In genomic region chr16:64974636-64975035, GRCm38 (mm10) we compare ENCODE assay signal across 20 mouse cellular contexts.
DNase-seq lines count a peak whose midpoint lies in the region; ATAC-seq and TF ChIP-seq lines count a peak whose summit lies in the region.
"Had no signal": no experiment of that assay in that cellular context is flagged by ENCODE, and none has a peak within 500 bp of the region (broad histone marks: within the 10 kb centered on the region; RNA-seq: fewer than 3 reads in every experiment).

No protein-coding gene starts in this region.

- H3K27ac ChIP-seq in midbrain, postnatal 0 days (ENCODE audit: low read depth, low read length) = no peak overlapping the region

- H3K36me3 ChIP-seq in midbrain, postnatal 0 days (ENCODE audit: insufficient read depth, low read length) = no peaks in the 10 kb centered on the region
- H3K36me3 ChIP-seq: G1E had no signal

- no peak overlapping the region for H3K4me3 ChIP-seq in midbrain, postnatal 0 days (ENCODE audit: low read depth, low read length)

- peak; percentile 73; the same call in 1 of the 2 replicates for ATAC-seq in frontal cortex, adult (ENCODE audit: low TSS enrichment)
- no peak for ATAC-seq in midbrain, postnatal 0 days (ENCODE audit: low FRiP score)
- ATAC-seq: Patski had no signal

- WGBS in midbrain, postnatal 0 days = 84% methylated on average over 5 of the region's 5 CpGs

- H3K9ac ChIP-seq in midbrain, postnatal 0 days (replicated peaks; ENCODE audit: low read length, poor library complexity, severe bottlenecking) = no peak overlapping the region

- H3K9me3 ChIP-seq in midbrain, postnatal 0 days (ENCODE audit: low read length) = peaks cover 3% of the 10 kb centered on the region; the same call in 1 of the 2 replicates
- H3K9me3 ChIP-seq: G1E had no signal

- no peak for DNase-seq in frontal cortex, postnatal 25 days (ENCODE audit: low spot score in 2 of 2)
- DNase-seq in right cerebral cortex, adult 18-20 months = peak; percentile 10
- no peak for DNase-seq in right cerebral cortex, postnatal 14 days
- DNase-seq in brain, adult 2 months (ENCODE audit: low read depth, low spot score) = peak; percentile 39
- no peak for DNase-seq in midbrain, postnatal 0 days (ENCODE audit: low spot score)
- DNase-seq: adrenal gland, adult 2 months; adrenal gland, adult 8-10 months; adrenal gland, postnatal 10 days; adrenal gland, postnatal 14 days; adrenal gland, postnatal 25 days; adrenal gland, postnatal 36 days; B cell, adult 2 months; cerebellum, adult 11 months; cerebellum, adult 11-12 months; cerebellum, adult 18-20 months; cerebellum, adult 2 months had no signal

- H3K4me2 ChIP-seq in midbrain, postnatal 0 days (ENCODE audit: low read depth, low read length, poor library complexity, severe bottlenecking) = no peak overlapping the region

- no peaks in the 10 kb centered on the region for H3K4me1 ChIP-seq in midbrain, postnatal 0 days (ENCODE audit: insufficient read depth, low read length)

- TF ChIP-seq CTCF in midbrain, postnatal 0 days (IDR thresholded peaks at IDR 0.05) = no peak

- no peaks in the 10 kb centered on the region for H3K27me3 ChIP-seq in midbrain, postnatal 0 days (ENCODE audit: insufficient read depth, low read length)
- H3K27me3 ChIP-seq: CH12.LX had no signal

Comparison
In these comparisons a context has a peak if more than half of its experiments do, and no peak if none do; other contexts are left out.
1. DNase-seq: peak in right cerebral cortex, adult 18-20 months (single experiment) and brain, adult 2 months (single experiment); none in frontal cortex, postnatal 25 days (0 of 2), right cerebral cortex, postnatal 14 days (single experiment) and midbrain, postnatal 0 days (single experiment).